Mouse (Mus musculus): Measurements from ENCODE around the gene Galnt17. TPM values are rescaled to one million over a fixed set of nuclear protein-coding genes. Genes with fewer than 3 reads are reported as not detected.

The Galnt17 gene
- polyA plus RNA-seq, 1 experiment = 0.08 TPM

DNA sequence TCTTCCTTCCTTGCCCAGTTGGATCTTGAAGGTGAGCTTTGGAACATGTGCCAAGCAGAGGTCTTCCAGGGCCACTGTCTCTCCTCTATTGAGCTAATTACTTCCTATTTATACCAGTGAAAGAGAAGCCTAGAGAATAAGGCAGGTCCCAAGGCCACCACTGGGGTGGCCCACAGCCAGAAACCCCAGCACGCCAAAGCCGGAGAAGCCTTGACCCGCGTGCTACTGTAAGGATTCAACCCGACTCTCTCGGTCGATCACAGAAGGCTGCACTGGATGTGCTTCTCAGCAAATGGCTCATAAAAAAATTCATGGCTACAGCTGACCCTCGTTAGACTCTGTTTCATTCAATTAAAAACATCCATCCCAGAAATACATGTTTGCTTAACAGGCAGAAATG is 71.4 kb downstream of the Galnt17 start:
- Histone ChIP-seq H3K27me3 (ENCODE audit: control insufficient read depth, insufficient read depth, insufficient read length) (no peaks in the 10 kb centered on the region), H3K79me2 (ENCODE audit: control insufficient read depth, insufficient read depth) (no peaks in the 10 kb centered on the region), H3K36me3 (ENCODE audit: control insufficient read depth, insufficient read depth) (no peaks in the 10 kb centered on the region), H3ac (ENCODE audit: control insufficient read depth, insufficient read length) (no peak overlapping the region), H3K4me2 (ENCODE audit: low read depth) (no peak overlapping the region), H3K4me3 (no peak overlapping the region)
- TF ChIP-seq SRF (IDR thresholded peaks at IDR 0.05; ENCODE audit: control insufficient read depth, insufficient read length, low read depth) = no peak
- no peak for TF ChIP-seq TCF12 (IDR thresholded peaks at IDR 0.05; ENCODE audit: insufficient read depth, poor library complexity, severe bottlenecking)
- no peak for TF ChIP-seq CEBPB (IDR thresholded peaks at IDR 0.05; ENCODE audit: insufficient read depth, poor library complexity, severe bottlenecking)
- no peak for TF ChIP-seq TCF3 (IDR thresholded peaks at IDR 0.05; ENCODE audit: insufficient read length, low read depth)
- TF ChIP-seq MYOD1 (IDR thresholded peaks at IDR 0.05; ENCODE audit: control insufficient read depth in 1 of 3, insufficient read length in 2 of 3, low read depth in 2 of 3) = no peak
- TF ChIP-seq POLR2A (IDR thresholded peaks at IDR 0.05; ENCODE audit: insufficient read length, low read depth) = no peak
- TF ChIP-seq MYOG (IDR thresholded peaks at IDR 0.05; ENCODE audit: control insufficient read depth in 1 of 3, insufficient read depth in 1 of 3, insufficient read length in 2 of 3, low read depth in 2 of 3) = no peak
- TF ChIP-seq E2F4 (IDR thresholded peaks at IDR 0.05; ENCODE audit: insufficient read depth) = no peak
- TF ChIP-seq MAX (IDR thresholded peaks at IDR 0.05; ENCODE audit: low read depth) = no peak
- TF ChIP-seq USF1 (IDR thresholded peaks at IDR 0.05; ENCODE audit: low read depth) = no peak
- no peak for TF ChIP-seq POLR2AphosphoS2 (IDR thresholded peaks at IDR 0.05; ENCODE audit: insufficient read length, low read depth)
- TF ChIP-seq REST (IDR thresholded peaks at IDR 0.05; ENCODE audit: insufficient read depth, insufficient read length) = no peak

- Histone ChIP-seq H3K4me3 (no peak overlapping the region), H3K27me3 (ENCODE audit: control insufficient read depth, insufficient read depth, insufficient read length) (no peaks in the 10 kb centered on the region), H3K36me3 (ENCODE audit: control insufficient read depth, insufficient read depth) (no peaks in the 10 kb centered on the region), H3ac (ENCODE audit: control insufficient read depth, insufficient read length) (no peak overlapping the region), H3K4me2 (ENCODE audit: low read depth) (no peak overlapping the region), H3K79me2 (ENCODE audit: control insufficient read depth, insufficient read depth) (no peaks in the 10 kb centered on the region)
- TF ChIP-seq REST (IDR thresholded peaks at IDR 0.05; ENCODE audit: insufficient read depth, insufficient read length) = no peak
- TF ChIP-seq MYOG (IDR thresholded peaks at IDR 0.05; ENCODE audit: control insufficient read depth in 1 of 3, insufficient read depth in 1 of 3, insufficient read length in 2 of 3, low read depth in 2 of 3) = peak in 1 of 3 experiments; percentile 68
Measured at GRCm38 (mm10) chr5:131233828-131234227, 74.5 kb downstream of the Galnt17 start.

DNA sequence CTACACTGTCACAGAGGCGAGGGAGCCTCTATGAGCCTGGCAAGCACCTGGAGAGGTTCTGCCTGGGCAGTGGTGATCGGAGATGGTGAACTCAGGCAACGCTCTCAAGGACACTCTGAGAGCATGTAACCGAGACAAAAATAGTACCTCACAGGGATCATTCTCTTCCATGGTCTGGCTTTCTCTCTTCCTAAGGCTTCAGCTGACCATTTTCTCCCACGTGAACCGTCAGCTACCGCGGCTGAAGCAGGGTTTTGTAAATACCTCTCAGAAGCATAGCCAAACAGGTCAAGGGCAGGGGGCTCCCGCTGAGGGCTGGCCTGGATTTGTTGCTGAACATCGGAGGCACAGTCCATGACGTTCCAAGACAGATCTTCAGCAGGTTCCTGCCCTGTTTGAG is 77.2 kb downstream of the Galnt17 start:
- no peaks in the 10 kb centered on the region for H3K79me2 ChIP-seq (ENCODE audit: control insufficient read depth, insufficient read depth)
- no peaks in the 10 kb centered on the region for H3K27me3 ChIP-seq (ENCODE audit: control insufficient read depth, insufficient read depth, insufficient read length)
- H3K4me3 ChIP-seq = no peak overlapping the region
- no peak overlapping the region for H3ac ChIP-seq (ENCODE audit: control insufficient read depth, insufficient read length)
- no peaks in the 10 kb centered on the region for H3K36me3 ChIP-seq (ENCODE audit: control insufficient read depth, insufficient read depth)
- TF ChIP-seq CEBPB (IDR thresholded peaks at IDR 0.05; ENCODE audit: insufficient read depth, poor library complexity, severe bottlenecking) = no peak
- TF ChIP-seq MAX (IDR thresholded peaks at IDR 0.05; ENCODE audit: low read depth) = no peak
- no peak for TF ChIP-seq TCF12 (IDR thresholded peaks at IDR 0.05; ENCODE audit: insufficient read depth, poor library complexity, severe bottlenecking)
- TF ChIP-seq POLR2AphosphoS2 (IDR thresholded peaks at IDR 0.05; ENCODE audit: insufficient read length, low read depth) = no peak
- TF ChIP-seq USF1 (IDR thresholded peaks at IDR 0.05; ENCODE audit: low read depth) = no peak
- TF ChIP-seq REST (IDR thresholded peaks at IDR 0.05; ENCODE audit: insufficient read depth, insufficient read length) = no peak
- no peak for TF ChIP-seq TCF3 (IDR thresholded peaks at IDR 0.05; ENCODE audit: insufficient read length, low read depth)
- no peak for TF ChIP-seq MYOD1 (IDR thresholded peaks at IDR 0.05; ENCODE audit: control insufficient read depth in 1 of 3, insufficient read length in 2 of 3, low read depth in 2 of 3)
- TF ChIP-seq POLR2A (IDR thresholded peaks at IDR 0.05; ENCODE audit: insufficient read length, low read depth) = no peak
- no peak overlapping the region for H3K4me2 ChIP-seq (ENCODE audit: low read depth)

GRCm38 (mm10) chr5:131229744-131230143 is 78.6 kb downstream of the Galnt17 start:
- no peaks in the 10 kb centered on the region for H3K79me2 ChIP-seq (ENCODE audit: control insufficient read depth, insufficient read depth)
- no peak overlapping the region for H3K4me2 ChIP-seq (ENCODE audit: low read depth)
- H3ac ChIP-seq (ENCODE audit: control insufficient read depth, insufficient read length) = no peak overlapping the region
- TF ChIP-seq POLR2A (IDR thresholded peaks at IDR 0.05; ENCODE audit: insufficient read length, low read depth) (no peak), MYOD1 (IDR thresholded peaks at IDR 0.05; ENCODE audit: control insufficient read depth in 1 of 3, insufficient read length in 2 of 3, low read depth in 2 of 3) (no peak), SRF (IDR thresholded peaks at IDR 0.05; ENCODE audit: control insufficient read depth, insufficient read length, low read depth) (no peak), POLR2AphosphoS2 (IDR thresholded peaks at IDR 0.05; ENCODE audit: insufficient read length, low read depth) (no peak), MYOG (IDR thresholded peaks at IDR 0.05; ENCODE audit: control insufficient read depth in 1 of 3, insufficient read depth in 1 of 3, insufficient read length in 2 of 3, low read depth in 2 of 3) (no peak), TCF12 (IDR thresholded peaks at IDR 0.05; ENCODE audit: insufficient read depth, poor library complexity, severe bottlenecking) (no peak), E2F4 (IDR thresholded peaks at IDR 0.05; ENCODE audit: insufficient read depth) (no peak), TCF3 (IDR thresholded peaks at IDR 0.05; ENCODE audit: insufficient read length, low read depth) (no peak), MAX (IDR thresholded peaks at IDR 0.05; ENCODE audit: low read depth) (no peak), CEBPB (IDR thresholded peaks at IDR 0.05; ENCODE audit: insufficient read depth, poor library complexity, severe bottlenecking) (no peak), USF1 (IDR thresholded peaks at IDR 0.05; ENCODE audit: low read depth) (no peak), REST (IDR thresholded peaks at IDR 0.05; ENCODE audit: insufficient read depth, insufficient read length) (no peak)
- H3K4me3 ChIP-seq = no peak overlapping the region
- H3K36me3 ChIP-seq (ENCODE audit: control insufficient read depth, insufficient read depth) = no peaks in the 10 kb centered on the region
- no peaks in the 10 kb centered on the region for H3K27me3 ChIP-seq (ENCODE audit: control insufficient read depth, insufficient read depth, insufficient read length)

GRCm38 (mm10) chr5:131223416-131223815 is 84.9 kb downstream of the Galnt17 start:
- H3ac ChIP-seq (ENCODE audit: control insufficient read depth, insufficient read length) = no peak overlapping the region
- H3K4me2 ChIP-seq (ENCODE audit: low read depth) = no peak overlapping the region
- TF ChIP-seq TCF12 (IDR thresholded peaks at IDR 0.05; ENCODE audit: insufficient read depth, poor library complexity, severe bottlenecking) = no peak
- TF ChIP-seq MYOG (IDR thresholded peaks at IDR 0.05; ENCODE audit: control insufficient read depth in 1 of 3, insufficient read depth in 1 of 3, insufficient read length in 2 of 3, low read depth in 2 of 3) = no peak
- no peak for TF ChIP-seq REST (IDR thresholded peaks at IDR 0.05; ENCODE audit: insufficient read depth, insufficient read length)
- no peak for TF ChIP-seq MAX (IDR thresholded peaks at IDR 0.05; ENCODE audit: low read depth)
- TF ChIP-seq USF1 (IDR thresholded peaks at IDR 0.05; ENCODE audit: low read depth) = no peak
- TF ChIP-seq POLR2A (IDR thresholded peaks at IDR 0.05; ENCODE audit: insufficient read length, low read depth) = no peak
- TF ChIP-seq MYOD1 (IDR thresholded peaks at IDR 0.05; ENCODE audit: control insufficient read depth in 1 of 3, insufficient read length in 2 of 3, low read depth in 2 of 3) = no peak
- TF ChIP-seq POLR2AphosphoS2 (IDR thresholded peaks at IDR 0.05; ENCODE audit: insufficient read length, low read depth) = no peak
- no peak for TF ChIP-seq E2F4 (IDR thresholded peaks at IDR 0.05; ENCODE audit: insufficient read depth)
- H3K79me2 ChIP-seq (ENCODE audit: control insufficient read depth, insufficient read depth) = no peaks in the 10 kb centered on the region
- H3K36me3 ChIP-seq (ENCODE audit: control insufficient read depth, insufficient read depth) = no peaks in the 10 kb centered on the region
- no peaks in the 10 kb centered on the region for H3K27me3 ChIP-seq (ENCODE audit: control insufficient read depth, insufficient read depth, insufficient read length)
- no peak overlapping the region for H3K4me3 ChIP-seq

All from myocyte (in vitro differentiated cells).